Mouse (Mus musculus): Measurements from ENCODE around the gene Ucp1. TPM values are rescaled to one million over a fixed set of nuclear protein-coding genes. Genes with fewer than 3 reads are reported as not detected.

Gene Ucp1
- not detected in 2 replicates for polyA plus RNA-seq (2015; fragmentation: Nextera tagmentation; extraction: Ambion mirVana)

DNA sequence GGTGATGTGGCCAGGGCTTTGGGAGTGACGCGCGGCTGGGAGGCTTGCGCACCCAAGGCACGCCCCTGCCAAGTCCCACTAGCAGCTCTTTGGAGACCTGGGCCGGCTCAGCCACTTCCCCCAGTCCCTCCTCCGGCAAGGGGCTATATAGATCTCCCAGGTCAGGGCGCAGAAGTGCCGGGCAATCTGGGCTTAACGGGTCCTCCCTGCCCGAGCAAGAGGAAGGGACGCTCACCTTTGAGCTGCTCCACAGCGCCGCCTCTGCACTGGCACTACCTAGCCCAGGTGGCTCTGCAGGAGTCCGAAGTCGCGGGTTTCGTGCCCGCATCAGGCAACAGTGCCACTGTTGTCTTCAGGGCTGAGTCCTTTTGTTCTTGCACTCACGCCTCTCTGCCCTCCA lies at the start of gene Ucp1:
Gene Ucp1 (plus strand): TSS at position 177 of the 400 bp plus-strand sequence.
- H3K27me3 ChIP-seq (replicated peaks), result peaks cover 14% of the 10 kb centered on the region

GRCm38 (mm10) chr8:83244151-83244550 lies 46.0 kb upstream of the Ucp1 start:
- Histone ChIP-seq H3K9ac (no peak overlapping the region), H3K4me2 (replicated peaks) (no peak overlapping the region), H3K36me3 (no peaks in the 10 kb centered on the region), H3K27me3 (replicated peaks) (no peaks in the 10 kb centered on the region), H3K4me3 (replicated peaks) (no peak overlapping the region), H3K9me3 (no peaks in the 10 kb centered on the region), H3K27ac (no peak overlapping the region), H3K4me1 (replicated peaks) (no peaks in the 10 kb centered on the region)
- no peak for ATAC-seq
- WGBS, result 81% methylated on average over 7 of the region's 7 CpGs

More for the DNA sequence above, at the start of gene Ucp1:
- peak within 1 kb of the TSS; percentile 63 for H3K4me2 ChIP-seq (replicated peaks)
- H3K36me3 ChIP-seq, result no peaks in the 10 kb centered on the region
- peak within 1 kb of the TSS; percentile 30 for H3K4me3 ChIP-seq (replicated peaks)
- H3K4me1 ChIP-seq (replicated peaks), result 0 out of 2 replicates have a peak, but pooled peaks cover 5% of the 10 kb centered on the region
- H3K9me3 ChIP-seq, result no peaks in the 10 kb centered on the region
- H3K9ac ChIP-seq, result no peak within 1 kb of the TSS
- H3K27ac ChIP-seq, result no peak within 1 kb of the TSS
- 3% methylated on average over 20 of the region's 20 CpGs for WGBS
- ATAC-seq, result peak; percentile 41; the same call in 1 of the 2 replicates

- H3K27ac ChIP-seq, result no peak overlapping the region
- 77% methylated on average over 6 of the region's 6 CpGs for WGBS
- no peak for ATAC-seq
Observed at GRCm38 (mm10) chr8:83250858-83251257, 39.3 kb upstream of the Ucp1 start.

DNA sequence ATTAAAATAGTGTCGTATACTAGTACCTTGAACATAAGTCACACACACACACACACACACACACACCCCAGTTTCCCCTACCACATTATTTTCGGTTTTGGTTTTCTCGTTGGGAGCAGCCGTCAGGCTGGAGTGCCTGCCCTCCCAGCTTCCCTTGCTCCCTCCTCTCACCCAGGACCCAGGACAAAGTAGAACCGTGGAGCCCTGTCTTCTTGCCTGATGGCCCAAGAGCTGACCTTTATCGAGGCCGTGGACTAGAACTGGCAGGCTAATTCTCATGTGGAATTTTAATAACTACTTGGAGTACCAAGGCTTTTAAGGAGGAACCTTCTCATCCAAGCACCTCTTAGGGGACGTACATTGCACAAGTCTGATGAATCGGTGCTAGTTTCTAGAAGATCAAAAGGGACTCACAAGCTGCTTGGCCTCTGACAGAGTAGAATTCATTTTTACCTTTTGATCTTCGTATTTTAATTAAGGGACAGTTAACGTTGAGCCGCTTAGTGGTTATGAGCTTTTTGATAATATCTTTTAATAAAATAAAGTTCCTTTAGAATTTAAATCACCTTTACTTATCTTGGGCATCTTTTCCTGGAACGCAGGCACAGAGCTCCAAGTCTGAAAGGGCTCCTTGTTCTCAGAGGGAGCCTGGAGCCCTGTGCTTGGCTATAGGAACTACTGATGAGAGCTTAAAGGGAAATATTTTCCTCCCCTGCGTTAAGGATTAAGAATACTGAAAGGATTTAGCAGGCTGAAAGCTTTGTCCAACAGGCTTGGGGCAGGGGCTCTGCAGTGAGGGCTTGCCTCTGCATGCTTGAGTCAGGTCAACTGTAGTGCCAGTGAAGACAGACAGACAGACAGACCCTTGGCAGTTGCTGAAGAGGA lies 38.5 kb upstream of the Ucp1 start:
- Histone ChIP-seq H3K27ac (no peak overlapping the region), H3K9me3 (no peaks in the 10 kb centered on the region), H3K4me3 (replicated peaks) (no peak overlapping the region), H3K36me3 (no peaks in the 10 kb centered on the region), H3K4me1 (replicated peaks) (no peaks in the 10 kb centered on the region), H3K9ac (no peak overlapping the region), H3K27me3 (replicated peaks) (no peaks in the 10 kb centered on the region), H3K4me2 (replicated peaks) (no peak overlapping the region)
- ATAC-seq, result no peak
- 74% methylated on average over 14 of the region's 14 CpGs for WGBS

More at GRCm38 (mm10) chr8:83250858-83251257, 39.3 kb upstream of the Ucp1 start:
- Histone ChIP-seq H3K4me3 (replicated peaks) (no peak overlapping the region), H3K36me3 (no peaks in the 10 kb centered on the region), H3K4me1 (replicated peaks) (no peaks in the 10 kb centered on the region), H3K9me3 (no peaks in the 10 kb centered on the region), H3K9ac (no peak overlapping the region), H3K4me2 (replicated peaks) (no peak overlapping the region), H3K27me3 (replicated peaks) (no peaks in the 10 kb centered on the region)

DNA sequence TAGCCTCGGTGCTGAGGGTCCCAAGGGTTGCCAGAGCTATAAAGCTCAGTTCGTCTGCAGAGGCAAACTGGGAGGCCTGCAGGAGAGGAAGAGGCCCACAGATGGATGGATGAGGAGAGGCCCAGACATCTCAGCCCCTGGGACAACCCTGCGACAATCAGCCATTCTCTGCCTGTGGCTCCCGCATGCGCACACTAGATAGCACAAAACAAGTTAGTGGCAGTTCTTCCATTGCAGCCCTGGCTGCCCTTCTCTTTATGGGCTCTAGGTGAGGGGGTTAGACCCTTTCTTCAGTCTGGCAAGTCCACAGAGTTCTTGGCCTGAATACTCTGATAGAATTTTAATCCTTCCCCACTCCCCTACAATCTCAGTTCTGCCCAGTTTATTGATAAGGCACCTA lies 37.4 kb upstream of the Ucp1 start:
- Histone ChIP-seq H3K27ac (no peak overlapping the region), H3K4me2 (replicated peaks) (no peak overlapping the region), H3K9ac (no peak overlapping the region), H3K9me3 (no peaks in the 10 kb centered on the region), H3K4me1 (replicated peaks) (no peaks in the 10 kb centered on the region), H3K4me3 (replicated peaks) (no peak overlapping the region), H3K36me3 (no peaks in the 10 kb centered on the region), H3K27me3 (replicated peaks) (no peaks in the 10 kb centered on the region)
- no peak for ATAC-seq
- WGBS, result 81% methylated on average over 5 of the region's 5 CpGs

DNA sequence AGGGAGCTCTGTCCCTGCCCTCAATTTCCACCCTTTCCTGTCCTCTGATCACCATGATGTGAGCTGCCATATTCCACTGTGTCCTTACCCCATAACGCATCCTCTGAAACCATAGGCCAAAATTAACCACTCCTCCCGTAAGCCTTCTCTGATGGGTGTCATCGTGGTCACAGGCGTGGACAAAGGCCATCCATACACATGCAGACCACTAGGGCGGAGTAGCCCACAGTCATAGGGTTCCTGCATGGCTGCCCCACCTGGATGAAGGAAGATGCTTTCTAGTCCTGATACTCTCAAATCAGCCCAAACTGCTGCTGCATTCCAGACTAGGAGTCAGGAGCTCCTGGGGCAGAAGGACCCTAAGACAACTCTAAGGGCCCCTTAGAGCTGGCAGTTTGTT lies 32.5 kb upstream of the Ucp1 start:
- H3K4me2 ChIP-seq (replicated peaks), result no peak overlapping the region
- WGBS, result 95% methylated on average over 5 of the region's 5 CpGs
- no peak for ATAC-seq

DNA sequence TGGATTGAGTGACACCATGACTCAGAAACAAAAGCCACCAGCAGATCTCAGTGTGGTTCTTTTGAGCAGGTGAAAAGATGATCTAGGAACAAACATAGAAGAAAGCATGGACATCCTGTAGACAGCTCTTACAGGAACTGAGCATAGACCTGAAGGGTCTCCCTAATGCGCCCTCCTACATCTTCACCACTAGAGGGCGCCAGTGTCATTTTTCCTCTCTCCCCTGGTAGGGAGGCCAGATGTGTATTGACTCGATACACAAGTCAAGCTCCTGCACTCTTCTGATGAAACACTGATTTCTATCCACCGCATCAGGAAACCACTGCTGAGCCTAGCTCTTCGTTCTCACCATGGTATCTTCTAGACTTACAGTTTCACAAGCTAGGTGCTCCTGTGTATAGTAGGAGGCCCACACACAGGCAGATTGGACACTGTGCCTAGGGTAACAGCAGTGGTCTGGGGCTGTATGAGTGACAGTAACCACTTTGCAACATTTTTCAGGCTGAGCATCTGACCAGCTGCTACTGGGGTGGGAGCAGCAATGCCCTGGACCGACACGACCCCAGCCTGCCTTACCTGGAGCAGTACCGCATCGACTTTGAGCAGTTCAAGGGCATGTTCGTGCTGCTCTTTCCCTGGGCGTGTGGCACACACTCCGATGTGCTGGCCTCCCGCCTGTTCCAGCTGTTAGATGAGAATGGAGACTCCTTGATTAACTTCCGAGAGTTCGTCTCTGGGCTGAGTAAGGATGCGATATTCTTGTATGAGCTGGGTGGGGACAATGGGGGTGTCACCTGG lies 29.5 kb upstream of the Ucp1 start:
- Histone ChIP-seq H3K4me2 (replicated peaks) (no peak overlapping the region), H3K27ac (no peak overlapping the region), H3K9me3 (no peaks in the 10 kb centered on the region), H3K9ac (no peak overlapping the region), H3K4me3 (replicated peaks) (no peak overlapping the region), H3K4me1 (replicated peaks) (no peaks in the 10 kb centered on the region), H3K27me3 (replicated peaks) (no peaks in the 10 kb centered on the region), H3K36me3 (no peaks in the 10 kb centered on the region)
- 69% methylated on average over 16 of the region's 16 CpGs for WGBS
- ATAC-seq, result peak; percentile 79

More for the DNA sequence above, 32.5 kb upstream of the Ucp1 start:
- Histone ChIP-seq H3K36me3 (no peaks in the 10 kb centered on the region), H3K4me3 (replicated peaks) (no peak overlapping the region), H3K27ac (no peak overlapping the region), H3K9ac (no peak overlapping the region), H3K4me1 (replicated peaks) (no peaks in the 10 kb centered on the region), H3K9me3 (no peaks in the 10 kb centered on the region), H3K27me3 (replicated peaks) (no peaks in the 10 kb centered on the region)

- H3K4me1 ChIP-seq (replicated peaks), result no peaks in the 10 kb centered on the region
- no peak for ATAC-seq
- 94% methylated on average over 14 of the region's 14 CpGs for WGBS
- H3K27ac ChIP-seq, result no peak overlapping the region
- H3K27me3 ChIP-seq (replicated peaks), result no peaks in the 10 kb centered on the region
- H3K9ac ChIP-seq, result no peak overlapping the region
- no peak overlapping the region for H3K4me2 ChIP-seq (replicated peaks)
- H3K36me3 ChIP-seq, result no peaks in the 10 kb centered on the region
- no peak overlapping the region for H3K4me3 ChIP-seq (replicated peaks)
- no peaks in the 10 kb centered on the region for H3K9me3 ChIP-seq
Observed at GRCm38 (mm10) chr8:83271172-83271571, 19.0 kb upstream of the Ucp1 start.

GRCm38 (mm10) chr8:83272464-83272863 lies 17.7 kb upstream of the Ucp1 start:
- 48% methylated on average over 10 of the region's 10 CpGs for WGBS
- Histone ChIP-seq H3K36me3 (no peaks in the 10 kb centered on the region), H3K4me2 (replicated peaks) (no peak overlapping the region), H3K9ac (no peak overlapping the region), H3K27ac (no peak overlapping the region), H3K4me1 (replicated peaks) (no peaks in the 10 kb centered on the region), H3K9me3 (no peaks in the 10 kb centered on the region), H3K27me3 (replicated peaks) (no peaks in the 10 kb centered on the region), H3K4me3 (replicated peaks) (no peak overlapping the region)
- peak; percentile 80 for ATAC-seq

DNA sequence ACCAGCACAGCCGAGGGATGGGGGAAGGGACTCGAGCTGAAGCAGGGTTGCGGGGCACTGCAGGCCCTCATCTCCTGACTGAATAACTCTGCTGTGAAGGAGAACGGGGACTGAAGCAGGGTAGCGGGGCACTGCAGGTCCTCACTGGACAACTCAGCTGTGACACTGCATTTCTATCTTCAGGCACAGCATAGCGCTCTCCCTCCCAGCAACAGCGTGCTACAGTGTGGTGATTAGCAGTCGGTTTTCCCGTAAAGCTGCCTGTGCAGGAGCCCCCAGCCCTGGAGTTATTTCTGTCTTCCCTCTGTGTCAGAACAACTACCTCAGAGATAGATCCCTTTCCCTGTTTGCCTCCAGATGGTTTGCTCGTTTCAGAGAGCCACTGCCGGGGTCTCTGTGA lies 15.7 kb upstream of the Ucp1 start:
- Histone ChIP-seq H3K4me2 (replicated peaks) (no peak overlapping the region), H3K9me3 (no peaks in the 10 kb centered on the region), H3K27me3 (replicated peaks) (no peaks in the 10 kb centered on the region), H3K27ac (no peak overlapping the region), H3K36me3 (no peaks in the 10 kb centered on the region), H3K9ac (no peak overlapping the region), H3K4me1 (replicated peaks) (no peaks in the 10 kb centered on the region), H3K4me3 (replicated peaks) (no peak overlapping the region)
- WGBS, result 56% methylated on average over 11 of the region's 11 CpGs
- no peak for ATAC-seq

- no peak overlapping the region for H3K4me2 ChIP-seq (replicated peaks)
- H3K27ac ChIP-seq, result no peak overlapping the region
- H3K4me1 ChIP-seq (replicated peaks), result no peaks in the 10 kb centered on the region
- no peaks in the 10 kb centered on the region for H3K36me3 ChIP-seq
- H3K9ac ChIP-seq, result no peak overlapping the region
- H3K9me3 ChIP-seq, result no peaks in the 10 kb centered on the region
- WGBS, result 80% methylated on average over 6 of the region's 6 CpGs
- H3K4me3 ChIP-seq (replicated peaks), result no peak overlapping the region
- ATAC-seq, result no peak
- no peaks in the 10 kb centered on the region for H3K27me3 ChIP-seq (replicated peaks)
Observed at GRCm38 (mm10) chr8:83278431-83278830, 11.7 kb upstream of the Ucp1 start.

- no peak for ATAC-seq
- H3K4me1 ChIP-seq (replicated peaks), result 0 out of 2 replicates have a peak, but pooled peaks cover 5% of the 10 kb centered on the region
Observed at GRCm38 (mm10) chr8:83285391-83285790, 4.8 kb upstream of the Ucp1 start.

More at GRCm38 (mm10) chr8:83285391-83285790, 4.8 kb upstream of the Ucp1 start:
- Histone ChIP-seq H3K9me3 (no peaks in the 10 kb centered on the region), H3K4me3 (replicated peaks) (no peak overlapping the region), H3K27me3 (replicated peaks) (peaks cover 10% of the 10 kb centered on the region), H3K27ac (no peak overlapping the region), H3K4me2 (replicated peaks) (no peak overlapping the region), H3K36me3 (no peaks in the 10 kb centered on the region), H3K9ac (no peak overlapping the region)
- 80% methylated on average over 8 of the region's 8 CpGs for WGBS
